Mouse (Mus musculus): ENCODE measurements at regions not wholly inside any gene's neighbourhood (a gene's known extent, or its start where the extent isn't known, plus 50 kb on each side); places are given as distances from the start of the nearest gene placed in this dataset.

DNA sequence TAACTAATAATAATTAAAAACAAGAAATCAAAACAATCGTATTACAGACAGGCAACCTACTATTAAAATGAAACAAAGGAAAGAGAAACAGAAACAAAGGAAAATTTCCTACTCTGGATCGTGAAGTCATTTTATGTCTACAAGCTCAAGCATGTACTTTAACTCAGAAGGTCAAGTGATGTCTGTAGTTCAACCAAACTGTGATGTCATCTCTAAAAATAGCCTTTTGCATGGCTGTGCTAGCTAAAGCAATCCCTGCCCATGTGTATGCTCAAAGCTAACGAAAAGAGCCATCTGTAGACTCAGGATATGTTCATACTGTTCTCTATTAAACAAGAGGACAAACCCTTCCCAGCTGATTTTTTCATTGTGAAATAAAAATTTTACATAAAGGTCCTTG is 500.7 kb downstream of the Nr2f2 start:
- H3K36me3 ChIP-seq (ENCODE audit: control insufficient read depth, insufficient read depth, low read length), result no peaks in the 10 kb centered on the region
- no peaks in the 10 kb centered on the region for H3K27me3 ChIP-seq (replicated peaks; ENCODE audit: control insufficient read depth, insufficient read depth, low read length)
- no peaks in the 10 kb centered on the region for H3K4me1 ChIP-seq (ENCODE audit: control insufficient read depth, insufficient read depth, low read length)
- no peak for DNase-seq
- no peak overlapping the region for H3K4me3 ChIP-seq (ENCODE audit: insufficient read depth, low read depth, low read length)
- no peak overlapping the region for H3K27ac ChIP-seq (ENCODE audit: insufficient read depth, low read depth, low read length)
- 79% methylated on average over 3 of the region's 3 CpGs for WGBS
- no peak for TF ChIP-seq CTCF (conservative IDR thresholded peaks at IDR 0.05; ENCODE audit: insufficient read depth, insufficient read length, low read depth, low read length)
- TF ChIP-seq POLR2A (IDR thresholded peaks at IDR 0.05; ENCODE audit: low read depth, low read length), result no peak

DNA sequence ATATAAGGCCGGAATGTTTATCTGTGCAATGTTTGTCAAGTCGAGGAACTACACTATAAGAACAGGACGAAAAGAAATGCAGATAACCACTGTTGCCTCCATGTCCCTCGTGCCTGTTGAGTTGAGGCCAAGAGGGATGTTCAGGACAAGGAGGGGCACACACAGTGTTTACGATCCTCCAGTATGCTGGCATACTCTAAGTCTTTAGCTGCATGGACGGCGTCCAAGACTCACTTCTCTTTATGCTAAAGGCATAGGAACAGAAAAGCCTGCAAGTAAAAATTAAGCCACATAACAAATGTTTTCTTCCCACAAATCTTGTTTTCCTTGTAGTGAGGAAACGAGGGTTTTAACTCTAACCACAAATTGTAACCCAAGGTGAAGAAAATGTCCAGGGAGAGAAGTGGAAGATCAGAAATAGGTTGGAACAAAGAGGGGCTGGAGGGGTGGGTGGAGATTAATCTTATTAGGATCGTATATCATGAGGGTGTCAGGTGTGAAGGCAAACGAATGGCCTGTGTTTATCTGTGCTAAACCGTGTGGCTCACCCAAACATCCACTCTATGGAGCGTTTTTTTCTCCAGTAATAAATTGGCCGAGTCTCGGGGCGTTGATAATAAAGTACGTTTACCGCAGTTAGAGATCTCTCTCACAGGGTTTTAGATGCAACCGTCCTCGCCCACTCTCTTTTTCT is 521.8 kb downstream of the Nr2f2 start:
- H3K4me3 ChIP-seq (ENCODE audit: insufficient read depth, low read depth, low read length), result no peak overlapping the region
- WGBS, result 38% methylated on average over 19 of the region's 19 CpGs
- no peaks in the 10 kb centered on the region for H3K36me3 ChIP-seq (ENCODE audit: control insufficient read depth, insufficient read depth, low read length)
- no peaks in the 10 kb centered on the region for H3K4me1 ChIP-seq (ENCODE audit: control insufficient read depth, insufficient read depth, low read length)
- no peak for DNase-seq
- no peaks in the 10 kb centered on the region for H3K27me3 ChIP-seq (replicated peaks; ENCODE audit: control insufficient read depth, insufficient read depth, low read length)
- no peak for TF ChIP-seq CTCF (conservative IDR thresholded peaks at IDR 0.05; ENCODE audit: insufficient read depth, insufficient read length, low read depth, low read length)
- H3K27ac ChIP-seq (ENCODE audit: insufficient read depth, low read depth, low read length), result no peak overlapping the region

DNA sequence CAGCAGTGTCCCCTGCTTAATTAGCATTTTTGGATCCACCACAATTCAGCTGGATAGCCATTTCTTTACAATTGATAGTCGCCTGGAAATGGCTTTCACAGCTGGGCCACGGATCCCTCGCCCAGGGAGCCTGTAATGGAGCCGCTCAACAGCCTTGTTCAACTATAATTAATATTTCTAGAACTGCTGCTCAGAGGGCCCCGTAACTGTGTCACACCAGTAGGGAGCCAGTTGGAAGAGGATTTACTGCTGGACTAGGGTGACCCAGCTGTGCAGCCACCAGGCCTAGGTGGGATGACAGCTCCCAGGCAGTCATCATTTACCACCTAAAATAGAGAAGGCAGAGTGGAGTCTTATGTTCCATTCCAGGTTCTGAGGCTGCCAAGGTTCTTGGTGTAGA is 529.2 kb downstream of the Nr2f2 start:
- TF ChIP-seq CTCF (conservative IDR thresholded peaks at IDR 0.05; ENCODE audit: insufficient read depth, insufficient read length, low read depth, low read length) (no peak), POLR2A (IDR thresholded peaks at IDR 0.05; ENCODE audit: low read depth, low read length) (no peak)
- Histone ChIP-seq H3K4me1 (ENCODE audit: control insufficient read depth, insufficient read depth, low read length) (no peaks in the 10 kb centered on the region), H3K36me3 (ENCODE audit: control insufficient read depth, insufficient read depth, low read length) (no peaks in the 10 kb centered on the region), H3K27me3 (replicated peaks; ENCODE audit: control insufficient read depth, insufficient read depth, low read length) (no peaks in the 10 kb centered on the region), H3K4me3 (ENCODE audit: insufficient read depth, low read depth, low read length) (no peak overlapping the region), H3K27ac (ENCODE audit: insufficient read depth, low read depth, low read length) (no peak overlapping the region)
- 92% methylated on average over 5 of the region's 5 CpGs for WGBS
- no peak for DNase-seq

DNA sequence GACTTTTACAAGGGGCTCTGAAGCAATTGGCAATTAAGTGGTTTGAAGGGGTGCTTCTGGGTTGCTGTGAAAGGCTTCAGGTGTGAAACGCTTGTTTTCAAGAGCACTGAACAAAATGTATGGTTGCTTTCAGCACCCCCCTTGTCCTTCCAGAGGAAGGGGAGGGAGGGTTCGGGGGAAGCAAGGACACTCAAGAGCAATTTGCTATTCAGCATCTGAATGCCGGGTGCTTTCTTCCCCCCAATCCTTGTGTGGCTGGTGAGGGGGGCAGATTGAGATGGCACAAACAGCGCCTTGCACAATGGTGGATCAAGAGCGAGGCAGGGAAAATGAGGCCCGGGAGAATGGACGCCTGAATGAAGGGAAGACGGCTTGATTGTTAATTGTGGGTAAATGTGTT is 539.3 kb downstream of the Nr2f2 start:
- Histone ChIP-seq H3K27ac (ENCODE audit: insufficient read depth, low read depth, low read length) (no peak overlapping the region), H3K36me3 (ENCODE audit: control insufficient read depth, insufficient read depth, low read length) (no peaks in the 10 kb centered on the region), H3K4me1 (ENCODE audit: control insufficient read depth, insufficient read depth, low read length) (no peaks in the 10 kb centered on the region), H3K27me3 (replicated peaks; ENCODE audit: control insufficient read depth, insufficient read depth, low read length) (no peaks in the 10 kb centered on the region), H3K4me3 (ENCODE audit: insufficient read depth, low read depth, low read length) (no peak overlapping the region)
- WGBS, result 40% methylated on average over 8 of the region's 8 CpGs
- TF ChIP-seq CTCF (conservative IDR thresholded peaks at IDR 0.05; ENCODE audit: insufficient read depth, insufficient read length, low read depth, low read length) (no peak), POLR2A (IDR thresholded peaks at IDR 0.05; ENCODE audit: low read depth, low read length) (no peak)
- no peak for DNase-seq

DNA sequence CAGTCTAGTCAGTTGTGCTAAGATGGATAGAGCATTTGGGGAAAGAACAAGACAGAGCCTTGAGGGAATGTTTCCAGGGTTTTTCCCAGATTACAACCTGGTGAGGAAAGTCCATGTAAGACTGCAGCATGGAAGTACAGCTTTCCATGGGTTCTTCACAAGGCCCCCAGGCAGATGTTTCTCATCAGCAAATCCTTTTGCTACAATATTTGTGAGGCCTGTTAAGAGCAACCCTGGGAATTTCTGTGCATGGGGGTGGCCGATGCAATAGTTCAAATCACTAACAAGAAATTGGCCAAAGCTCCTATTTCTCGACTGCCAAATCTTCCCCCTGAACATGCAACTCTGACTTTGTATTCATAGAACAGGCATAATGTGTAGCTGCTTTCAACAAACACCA is 546.0 kb downstream of the Nr2f2 start:
- no peak for TF ChIP-seq CTCF (conservative IDR thresholded peaks at IDR 0.05; ENCODE audit: insufficient read depth, insufficient read length, low read depth, low read length)
- Histone ChIP-seq H3K27ac (ENCODE audit: insufficient read depth, low read depth, low read length) (no peak overlapping the region), H3K4me3 (ENCODE audit: insufficient read depth, low read depth, low read length) (no peak overlapping the region), H3K27me3 (replicated peaks; ENCODE audit: control insufficient read depth, insufficient read depth, low read length) (no peaks in the 10 kb centered on the region), H3K36me3 (ENCODE audit: control insufficient read depth, insufficient read depth, low read length) (no peaks in the 10 kb centered on the region), H3K4me1 (ENCODE audit: control insufficient read depth, insufficient read depth, low read length) (no peaks in the 10 kb centered on the region)
- 71% methylated on average over 2 of the region's 2 CpGs for WGBS
- no peak for DNase-seq

DNA sequence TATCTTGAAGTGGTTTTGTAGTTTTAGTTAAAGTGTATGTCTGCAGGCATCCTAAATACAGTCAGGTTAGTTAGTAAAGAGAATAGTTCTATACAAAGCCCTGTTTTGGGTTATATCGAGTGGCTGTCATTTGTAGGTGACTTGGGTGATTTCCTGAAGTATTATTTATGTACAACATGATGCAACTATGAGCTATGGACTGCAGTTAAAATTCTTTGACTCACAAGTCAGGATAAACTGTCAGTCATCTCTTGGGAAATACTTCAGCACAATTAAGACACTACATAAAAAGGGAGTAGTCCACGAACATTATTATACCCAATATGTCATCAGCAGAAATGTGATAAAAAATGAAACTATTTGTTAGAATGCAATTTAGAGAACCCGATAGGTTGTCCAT is 554.2 kb downstream of the Nr2f2 start:
- no peaks in the 10 kb centered on the region for H3K4me1 ChIP-seq (ENCODE audit: control insufficient read depth, insufficient read depth, low read length)
- WGBS, result 83% methylated on average over 3 of the region's 3 CpGs
- H3K27ac ChIP-seq (ENCODE audit: insufficient read depth, low read depth, low read length), result no peak overlapping the region
- no peak overlapping the region for H3K4me3 ChIP-seq (ENCODE audit: insufficient read depth, low read depth, low read length)
- no peaks in the 10 kb centered on the region for H3K36me3 ChIP-seq (ENCODE audit: control insufficient read depth, insufficient read depth, low read length)
- DNase-seq, result no peak
- TF ChIP-seq CTCF (conservative IDR thresholded peaks at IDR 0.05; ENCODE audit: insufficient read depth, insufficient read length, low read depth, low read length), result no peak
- TF ChIP-seq POLR2A (IDR thresholded peaks at IDR 0.05; ENCODE audit: low read depth, low read length), result no peak
- H3K27me3 ChIP-seq (replicated peaks; ENCODE audit: control insufficient read depth, insufficient read depth, low read length), result no peaks in the 10 kb centered on the region

DNA sequence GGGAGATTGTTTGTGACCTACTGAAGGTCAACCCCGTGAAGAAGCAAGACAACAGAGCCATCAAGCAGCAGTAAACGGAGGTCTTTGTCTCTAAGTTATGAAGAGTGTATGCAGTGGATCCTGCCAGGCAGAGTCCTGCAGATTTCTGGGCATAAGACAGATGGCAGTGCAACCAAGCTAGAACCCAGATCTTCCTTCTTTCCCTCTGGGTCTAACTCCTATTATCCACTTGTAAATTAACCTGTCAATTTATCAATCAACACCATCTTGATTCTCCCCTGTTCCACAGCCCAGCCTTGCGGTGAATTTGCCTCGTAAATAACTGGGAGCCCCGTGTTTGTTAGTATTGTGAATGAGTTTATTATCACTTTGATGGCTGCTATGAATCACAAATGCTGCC is 555.7 kb downstream of the Nr2f2 start:
- Histone ChIP-seq H3K27me3 (replicated peaks; ENCODE audit: control insufficient read depth, insufficient read depth, low read length) (no peaks in the 10 kb centered on the region), H3K4me3 (ENCODE audit: insufficient read depth, low read depth, low read length) (no peak overlapping the region), H3K36me3 (ENCODE audit: control insufficient read depth, insufficient read depth, low read length) (no peaks in the 10 kb centered on the region), H3K27ac (ENCODE audit: insufficient read depth, low read depth, low read length) (no peak overlapping the region), H3K4me1 (ENCODE audit: control insufficient read depth, insufficient read depth, low read length) (no peaks in the 10 kb centered on the region)
- peak; percentile 17 for DNase-seq
- whole genome bisulfite sequencing, result 26% methylated on average over 5 of the region's 5 CpGs
- TF ChIP-seq POLR2A (IDR thresholded peaks at IDR 0.05; ENCODE audit: low read depth, low read length), result no peak
- peak; percentile 54 for TF ChIP-seq CTCF (conservative IDR thresholded peaks at IDR 0.05; ENCODE audit: insufficient read depth, insufficient read length, low read depth, low read length)
